Mouse (Mus musculus) testis, adult 2 months (tissue): Measurements from ENCODE around the gene Rbm5.

ENCODE experiments used
- CTCF ChIP-seq: fragments of 200-500 bp; IDR thresholded peaks from 2 replicates; pipeline ENCODE4 v1.5.1; 2012; ENCODE audit warnings: low read depth, mild to moderate bottlenecking, inconsistent platforms, low read length, moderate library complexity; ENCODE audit not compliant: control insufficient read depth, insufficient read depth, insufficient replicate concordance
- POLR2A ChIP-seq: fragments of 200-500 bp; IDR thresholded peaks from 2 replicates; pipeline ENCODE4 v1.6.1; 2012; ENCODE audit warnings: low read depth, mild to moderate bottlenecking, inconsistent platforms, low read length, moderate library complexity; ENCODE audit not compliant: control insufficient read depth

DNA sequence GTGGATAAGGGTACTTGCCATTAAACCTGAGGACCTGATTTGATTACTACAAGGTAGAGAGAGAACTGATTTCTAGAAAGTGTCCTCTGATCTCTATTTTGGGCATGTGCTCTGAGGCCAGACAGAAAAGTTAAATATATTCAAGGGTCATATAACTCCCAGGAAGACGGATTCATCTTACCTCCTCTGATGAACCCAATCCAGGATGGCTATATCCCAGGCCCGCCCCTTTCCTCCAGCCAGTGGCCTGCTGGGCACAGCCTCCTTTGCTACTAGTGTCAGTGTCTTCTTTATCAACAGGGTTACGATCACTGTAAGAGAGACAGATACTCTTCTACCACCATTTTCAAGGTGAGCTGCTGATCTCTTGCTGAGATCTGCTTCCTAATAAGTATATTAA is 3.6 kb upstream of the Rbm5 start:
- TF ChIP-seq CTCF (no peak), POLR2A (no peak)
